Mouse (Mus musculus) limb, embryonic 11.5 days (tissue): ENCODE results near the gene Smcp. TPM values are rescaled to one million over a fixed set of nuclear protein-coding genes. Genes with fewer than 3 reads are reported as not detected.

ENCODE experiments used
- ATAC-seq: fragments of 200-750 bp; cut with Nextera tagmentation; 2 replicates; pipeline ENCODE4 v1.8.0; 2017; ENCODE audit warnings: low read depth; ENCODE audit not compliant: insufficient number of reproducible peaks, low FRiP score, low TSS enrichment
- DNase-seq: peaks from one replicate; pipeline ENCODE4 v3.0.0-alpha.2; 2015; ENCODE audit warnings: low spot score
- H3K27ac ChIP-seq: fragments of 300-500 bp; sonication (generic); replicated peaks from 2 replicates; pipeline ENCODE4 v1.5.1; 2014; ENCODE audit warnings: low read depth, mild to moderate bottlenecking, low read length
- H3K27me3 ChIP-seq: fragments of 300-500 bp; sonication (generic); 2 replicates; pipeline ENCODE4 v1.6.1; 2014; ENCODE audit warnings: mild to moderate bottlenecking, low read length, mixed read lengths; ENCODE audit not compliant: control insufficient read depth, insufficient read depth
- H3K36me3 ChIP-seq: fragments of 300-500 bp; sonication (generic); 2 replicates; pipeline ENCODE4 v1.6.1; 2014; ENCODE audit warnings: mild to moderate bottlenecking, low read length, moderate library complexity, mixed read lengths; ENCODE audit not compliant: control insufficient read depth, insufficient read depth
- H3K4me1 ChIP-seq: fragments of 300-500 bp; sonication (generic); 2 replicates; pipeline ENCODE4 v1.6.1; 2014; ENCODE audit warnings: low read length, mixed read lengths; ENCODE audit not compliant: control insufficient read depth, insufficient read depth
- H3K4me2 ChIP-seq: fragments of 300-500 bp; sonication (generic); 2 replicates; pipeline ENCODE4 v1.6.1; 2014; ENCODE audit warnings: low read depth, mild to moderate bottlenecking, moderate library complexity; ENCODE audit not compliant: severe bottlenecking
- H3K4me3 ChIP-seq: fragments of 300-500 bp; sonication (generic); 2 replicates; pipeline ENCODE4 v1.5.1; 2014; ENCODE audit warnings: low read depth, low read length
- H3K9ac ChIP-seq: fragments of 300-500 bp; sonication (generic); 2 replicates; pipeline ENCODE4 v1.6.1; 2014; ENCODE audit warnings: mild to moderate bottlenecking, low read length
- H3K9me3 ChIP-seq: fragments of 300-500 bp; sonication (generic); 2 replicates; pipeline ENCODE4 v1.6.1; 2016; ENCODE audit warnings: low read length; ENCODE audit not compliant: control insufficient read depth
- WGBS: fragments of 180-500 bp; shearing (Covaris S2); extraction: QIAGEN DNeasy Blood & Tissue Kit; methylation state at CpG from one replicate; pipeline ENCODE4 v1.1.7; 2014; 5-methylcytosine and 5-hydroxymethylcytosine counted together
- polyA plus RNA-seq: library from polyadenylated mRNA; unstranded; fragments of >200 nt; fragmentation: Nextera tagmentation; extraction: Ambion mirVana; gene quantifications from 2 replicates; pipeline ENCODE4 v1.2.1, GENCODE M21; 2014

The Smcp gene
- polyA plus RNA-seq = not detected in 2 replicates

- no peak within 1 kb of the TSS for H3K9ac ChIP-seq
- ATAC-seq (no peak), DNase-seq (no peak)
- no peaks in the 10 kb centered on the region for H3K36me3 ChIP-seq
- H3K9me3 ChIP-seq = no peaks in the 10 kb centered on the region
- WGBS = 81% methylated on average over 1 of the region's 1 CpGs
- no peak within 1 kb of the TSS for H3K4me3 ChIP-seq
- H3K27ac ChIP-seq = no peak within 1 kb of the TSS
- H3K27me3 ChIP-seq = no peaks in the 10 kb centered on the region
- no peak within 1 kb of the TSS for H3K4me2 ChIP-seq
- no peaks in the 10 kb centered on the region for H3K4me1 ChIP-seq
Observed at GRCm38 (mm10) chr3:92588858-92589257, at the start of gene Smcp. Gene Smcp (minus strand): TSS chr3:92588997.

DNA sequence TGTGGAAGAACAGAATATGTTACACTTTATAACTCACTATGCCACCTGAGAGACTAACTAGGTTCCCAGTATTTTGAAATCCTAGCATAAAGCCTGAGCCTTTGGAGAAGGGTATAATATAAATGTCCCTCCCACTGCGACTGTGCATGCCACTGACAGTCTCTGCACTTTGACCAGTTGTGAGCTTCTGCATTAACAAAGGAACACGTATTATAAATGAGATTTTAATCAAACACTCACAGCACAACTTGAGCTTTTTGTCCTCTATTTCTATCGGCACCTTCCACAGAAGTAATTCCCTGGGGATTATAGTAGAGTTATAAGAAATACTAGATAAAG is 49.8 kb upstream of the Smcp start:
- no peak overlapping the region for H3K4me2 ChIP-seq

DNA sequence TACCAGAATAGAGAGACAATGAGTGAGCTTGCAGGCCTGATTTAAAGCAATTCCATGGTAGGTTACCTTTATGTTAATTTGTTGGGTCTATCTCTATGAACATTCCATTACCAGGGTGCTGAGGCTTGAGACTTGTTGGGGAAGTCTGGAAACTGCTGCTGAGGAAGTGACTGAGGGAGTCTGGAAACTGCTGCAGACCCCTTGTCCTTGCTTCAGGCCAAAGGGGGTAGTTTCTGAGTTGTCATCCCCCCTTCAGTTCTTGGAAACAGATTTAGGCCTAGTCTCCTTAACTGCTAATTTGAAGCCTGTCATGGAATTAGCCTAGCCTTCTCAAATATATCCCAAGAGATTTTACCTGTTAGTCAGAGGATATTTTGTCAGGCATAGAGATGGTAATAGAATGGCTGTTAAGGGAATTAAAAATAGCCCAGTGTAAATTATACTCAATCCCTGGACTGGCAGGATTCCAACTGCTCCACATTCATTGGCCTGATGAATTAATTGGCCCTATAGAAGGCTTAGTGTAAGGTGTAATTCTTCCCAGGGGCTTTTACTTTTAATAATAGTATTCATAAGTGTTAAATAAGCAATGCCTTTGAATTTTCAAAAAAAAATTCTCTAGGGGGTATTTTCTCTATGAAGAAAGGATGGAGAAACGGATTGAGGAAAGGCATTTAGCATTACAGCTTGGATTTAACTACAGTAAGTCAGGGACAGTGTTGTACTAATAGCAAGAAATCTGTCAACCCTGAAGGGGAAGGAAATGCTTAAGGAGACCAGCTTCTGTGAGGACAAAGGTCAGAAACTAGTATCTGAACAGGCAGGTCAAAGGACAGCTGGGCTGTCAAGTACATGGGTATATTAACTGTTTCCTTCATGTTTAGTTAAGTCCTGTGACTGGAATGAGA is 49.2 kb upstream of the Smcp start:
- H3K27ac ChIP-seq = no peak overlapping the region
- no peaks in the 10 kb centered on the region for H3K4me1 ChIP-seq
- no peaks in the 10 kb centered on the region for H3K36me3 ChIP-seq
- H3K9me3 ChIP-seq = no peaks in the 10 kb centered on the region
- ATAC-seq = no peak
- no peak overlapping the region for H3K4me3 ChIP-seq
- WGBS = 60% methylated on average over 1 of the region's 1 CpGs
- DNase-seq = no peak
- H3K4me2 ChIP-seq = no peak overlapping the region
- no peaks in the 10 kb centered on the region for H3K27me3 ChIP-seq
- no peak overlapping the region for H3K9ac ChIP-seq

More for the DNA sequence above, 49.8 kb upstream of the Smcp start:
- Histone ChIP-seq H3K27me3 (no peaks in the 10 kb centered on the region), H3K9me3 (no peaks in the 10 kb centered on the region), H3K27ac (no peak overlapping the region), H3K4me1 (no peaks in the 10 kb centered on the region), H3K4me3 (no peak overlapping the region), H3K36me3 (no peaks in the 10 kb centered on the region), H3K9ac (no peak overlapping the region)
- WGBS = 88% methylated on average over 3 of the region's 3 CpGs
- no peak for ATAC-seq
- no peak for DNase-seq

DNA sequence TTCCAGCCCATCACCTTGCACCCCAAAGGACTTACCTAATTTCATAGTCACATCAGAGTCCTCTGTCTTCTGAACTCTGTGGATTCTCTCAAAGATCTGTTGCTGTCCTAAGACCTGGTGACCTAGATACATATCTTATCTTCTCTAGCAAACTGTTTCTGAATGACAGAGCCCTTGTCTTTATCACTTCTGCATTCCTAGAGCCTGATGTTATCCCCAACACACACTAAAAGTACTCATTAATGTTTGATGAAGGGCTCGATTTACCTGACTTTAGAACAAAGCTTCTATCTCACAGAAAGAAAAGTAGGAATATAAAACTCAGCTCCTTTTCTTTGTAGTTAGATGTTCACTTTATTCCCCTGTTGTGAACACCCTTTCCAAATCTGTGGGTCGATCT is 32.8 kb upstream of the Smcp start, which contains the start of gene Lce6a:
TSS of gene Lce6a (minus strand) at position 101 of the 400 bp plus-strand sequence.
- Histone ChIP-seq H3K9me3 (no peaks in the 10 kb centered on the region), H3K9ac (no peak within 1 kb of the TSS), H3K4me1 (no peaks in the 10 kb centered on the region), H3K36me3 (no peaks in the 10 kb centered on the region), H3K4me2 (no peak within 1 kb of the TSS), H3K4me3 (no peak within 1 kb of the TSS), H3K27ac (no peak within 1 kb of the TSS), H3K27me3 (no peaks in the 10 kb centered on the region)
- 78% methylated on average over 2 of the region's 2 CpGs for WGBS
- no peak for DNase-seq
- no peak for ATAC-seq

- no peak overlapping the region for H3K4me3 ChIP-seq
- H3K4me2 ChIP-seq = no peak overlapping the region
- no peaks in the 10 kb centered on the region for H3K27me3 ChIP-seq
- no peak overlapping the region for H3K27ac ChIP-seq
- H3K9ac ChIP-seq = no peak overlapping the region
- no peak for DNase-seq
- no peaks in the 10 kb centered on the region for H3K4me1 ChIP-seq
- WGBS = 48% methylated on average over 1 of the region's 1 CpGs
- no peak for ATAC-seq
- no peaks in the 10 kb centered on the region for H3K36me3 ChIP-seq
- H3K9me3 ChIP-seq = no peaks in the 10 kb centered on the region
Observed at GRCm38 (mm10) chr3:92609804-92610203, 21.0 kb upstream of the Smcp start.

- Histone ChIP-seq H3K9me3 (no peaks in the 10 kb centered on the region), H3K27ac (no peak within 1 kb of the TSS)
Observed at GRCm38 (mm10) chr3:92607392-92607791, 18.6 kb upstream of the Smcp start, which contains the start of gene 2210017I01Rik. Gene 2210017I01Rik (minus strand): TSS chr3:92607492.

GRCm38 (mm10) chr3:92602169-92602568 is 13.4 kb upstream of the Smcp start:
- Histone ChIP-seq H3K27ac (no peak overlapping the region), H3K4me2 (no peak overlapping the region), H3K9me3 (no peaks in the 10 kb centered on the region), H3K27me3 (no peaks in the 10 kb centered on the region), H3K36me3 (no peaks in the 10 kb centered on the region), H3K4me3 (no peak overlapping the region), H3K9ac (no peak overlapping the region), H3K4me1 (no peaks in the 10 kb centered on the region)
- no peak for ATAC-seq
- no peak for DNase-seq
- WGBS = 52% methylated on average over 1 of the region's 1 CpGs

More at GRCm38 (mm10) chr3:92607392-92607791, 18.6 kb upstream of the Smcp start, which contains the start of gene 2210017I01Rik:
- no peak for ATAC-seq
- Histone ChIP-seq H3K4me1 (no peaks in the 10 kb centered on the region), H3K9ac (no peak within 1 kb of the TSS), H3K36me3 (no peaks in the 10 kb centered on the region), H3K4me2 (no peak within 1 kb of the TSS), H3K27me3 (no peaks in the 10 kb centered on the region), H3K4me3 (no peak within 1 kb of the TSS)
- no peak for DNase-seq

DNA sequence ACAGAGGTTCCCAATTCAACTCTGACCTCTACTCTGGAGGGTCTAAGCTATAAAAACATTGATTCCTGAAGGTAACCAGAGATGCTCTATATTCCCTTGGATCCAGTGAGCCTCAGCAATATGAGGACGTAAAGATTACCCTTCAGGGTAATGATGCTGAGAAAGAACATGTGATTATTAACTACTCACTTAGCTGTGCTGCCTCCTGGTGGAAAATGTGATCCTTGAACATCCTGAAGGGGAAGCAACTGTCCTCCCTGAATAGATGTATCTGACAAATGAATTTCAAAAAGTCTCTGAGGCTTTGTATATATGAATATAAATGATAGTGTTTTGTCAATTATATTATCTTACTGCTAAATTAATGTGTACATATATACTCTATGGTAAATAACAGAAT is 11.7 kb upstream of the Smcp start:
- ATAC-seq (no peak), DNase-seq (no peak)
- Histone ChIP-seq H3K9ac (no peak overlapping the region), H3K4me1 (no peaks in the 10 kb centered on the region), H3K36me3 (no peaks in the 10 kb centered on the region), H3K27ac (no peak overlapping the region), H3K27me3 (no peaks in the 10 kb centered on the region), H3K4me2 (no peak overlapping the region), H3K4me3 (no peak overlapping the region), H3K9me3 (no peaks in the 10 kb centered on the region)
- 50% methylated on average over 1 of the region's 1 CpGs for whole genome bisulfite sequencing
